Mouse (Mus musculus) neural tube, embryonic 15.5 days (tissue): ENCODE measurements around the gene Gm5936. TPM values are rescaled to one million over a fixed set of nuclear protein-coding genes. Genes with fewer than 3 reads are reported as not detected.
"Not testable (repeated sequence)": the region's sequence is repeated elsewhere in the genome, so short reads cannot be mapped to it uniquely, and the experiment has no call there.

Experiments used
- ATAC-seq: fragments of 200-750 bp; cut with Nextera tagmentation; 2 replicates; pipeline ENCODE4 v1.8.0; 2017; ENCODE audit warnings: mild to moderate bottlenecking, moderate TSS enrichment, moderate library complexity; ENCODE audit not compliant: low FRiP score
- H3K27ac ChIP-seq: fragments of 300-500 bp; sonication (generic); replicated peaks from 2 replicates; pipeline ENCODE4 v1.5.1; 2015; ENCODE audit warnings: mild to moderate bottlenecking, inconsistent platforms
- H3K27me3 ChIP-seq: fragments of 300-500 bp; sonication (generic); replicated peaks from 2 replicates; pipeline ENCODE4 v1.6.1; 2015; ENCODE audit warnings: inconsistent platforms
- H3K36me3 ChIP-seq: fragments of 300-500 bp; sonication (generic); 2 replicates; pipeline ENCODE4 v1.6.1; 2015; ENCODE audit warnings: inconsistent platforms
- H3K4me1 ChIP-seq: fragments of 300-500 bp; sonication (generic); 2 replicates; pipeline ENCODE4 v1.6.1; 2015; ENCODE audit warnings: inconsistent platforms
- H3K4me2 ChIP-seq: fragments of 300-500 bp; sonication (generic); 2 replicates; pipeline ENCODE4 v1.6.1; 2015; ENCODE audit warnings: inconsistent platforms, mild to moderate bottlenecking, moderate library complexity
- H3K4me3 ChIP-seq: fragments of 300-500 bp; sonication (generic); replicated peaks from 2 replicates; pipeline ENCODE4 v1.5.1; 2015; ENCODE audit warnings: mild to moderate bottlenecking, inconsistent platforms
- H3K9ac ChIP-seq: fragments of 300-500 bp; sonication (generic); replicated peaks from 2 replicates; pipeline ENCODE4 v1.6.1; 2015; ENCODE audit warnings: mild to moderate bottlenecking, inconsistent platforms
- H3K9me3 ChIP-seq: fragments of 300-500 bp; sonication (generic); replicated peaks from 2 replicates; pipeline ENCODE4 v1.6.1; 2016; ENCODE audit warnings: inconsistent platforms
- WGBS: fragments of 180-500 bp; shearing (Covaris S2); methylation state at CpG from one replicate; pipeline ENCODE4 v1.1.7; 2015; ENCODE audit warnings: mixed read lengths; 5-methylcytosine and 5-hydroxymethylcytosine counted together
- polyA plus RNA-seq: library from polyadenylated mRNA; unstranded; fragments of >200 nt; fragmentation: Nextera tagmentation; extraction: Ambion mirVana; gene quantifications from 2 replicates; pipeline ENCODE4 v1.2.1, GENCODE M21; 2015

Gm5936 gene
- 0.15 TPM in 1 of 2 replicates, not detected in the other for polyA plus RNA-seq

GRCm38 (mm10) chrX:74836842-74837522 is at the start of gene Gm5936:
Gene Gm5936 (plus strand): TSS chrX:74837196.
- H3K27me3 ChIP-seq, H3K27ac ChIP-seq, H3K36me3 ChIP-seq, H3K9ac ChIP-seq, H3K4me3 ChIP-seq, H3K9me3 ChIP-seq, H3K4me2 ChIP-seq, H3K4me1 ChIP-seq: not testable (repeated sequence)
- ATAC-seq = peak; percentile 81
- WGBS = 63% methylated on average over 3 of the region's 5 CpGs

DNA sequence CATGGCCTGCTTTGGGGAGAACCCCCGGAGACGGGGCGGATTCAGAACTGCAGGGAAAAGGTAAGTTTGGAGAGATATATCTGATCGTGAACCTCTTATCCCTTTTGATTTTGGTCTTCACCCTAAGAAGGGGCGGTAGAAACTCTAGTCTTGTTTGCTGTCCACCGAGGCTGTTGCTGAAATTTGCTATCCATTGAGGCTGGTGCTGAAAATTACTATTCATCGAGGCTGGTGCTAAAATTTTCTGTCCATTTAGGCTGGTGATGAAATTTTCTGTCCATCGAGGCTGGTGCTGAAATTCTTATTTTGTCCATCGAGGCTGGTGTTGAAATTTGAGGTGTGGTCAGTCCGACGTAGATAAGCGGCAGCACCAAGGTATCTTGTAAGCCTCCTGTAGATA is 19.1 kb downstream of the Gm5936 start:
- not testable (repeated sequence) for H3K4me1 ChIP-seq, H3K4me3 ChIP-seq, H3K27ac ChIP-seq, H3K36me3 ChIP-seq, H3K27me3 ChIP-seq, H3K9me3 ChIP-seq, H3K9ac ChIP-seq, ATAC-seq, H3K4me2 ChIP-seq
- 90% methylated on average over 12 of the region's 12 CpGs for WGBS

- ATAC-seq, H3K27me3 ChIP-seq, H3K9me3 ChIP-seq, H3K9ac ChIP-seq, H3K27ac ChIP-seq, H3K4me1 ChIP-seq, H3K4me3 ChIP-seq, H3K4me2 ChIP-seq, H3K36me3 ChIP-seq: not testable (repeated sequence)
- WGBS = 71% methylated on average over 4 of the region's 6 CpGs
These were observed 43.1 kb downstream of the Gm5936 start for GRCm38 (mm10) chrX:74880123-74880522.

Other genes with a start within 250 kb of the Gm5936 start
- gene Olfr1325, start 244.5 kb upstream of the Gm5936 start, polyA plus RNA-seq = not detected in 2 replicates
- 0.22 TPM in 1 of 2 replicates, not detected in the other for gene Gm5640, start 191.6 kb upstream of the Gm5936 start, polyA plus RNA-seq
- not detected in 2 replicates for gene Gm6890, start 96.3 kb upstream of the Gm5936 start, polyA plus RNA-seq
- gene Gab3, start 248.3 kb downstream of the Gm5936 start, polyA plus RNA-seq = 3.4 and 3.7 TPM in 2 replicates